Comparison of ENCODE assay signal across 19 mouse cellular contexts in the genomic region with DNA sequence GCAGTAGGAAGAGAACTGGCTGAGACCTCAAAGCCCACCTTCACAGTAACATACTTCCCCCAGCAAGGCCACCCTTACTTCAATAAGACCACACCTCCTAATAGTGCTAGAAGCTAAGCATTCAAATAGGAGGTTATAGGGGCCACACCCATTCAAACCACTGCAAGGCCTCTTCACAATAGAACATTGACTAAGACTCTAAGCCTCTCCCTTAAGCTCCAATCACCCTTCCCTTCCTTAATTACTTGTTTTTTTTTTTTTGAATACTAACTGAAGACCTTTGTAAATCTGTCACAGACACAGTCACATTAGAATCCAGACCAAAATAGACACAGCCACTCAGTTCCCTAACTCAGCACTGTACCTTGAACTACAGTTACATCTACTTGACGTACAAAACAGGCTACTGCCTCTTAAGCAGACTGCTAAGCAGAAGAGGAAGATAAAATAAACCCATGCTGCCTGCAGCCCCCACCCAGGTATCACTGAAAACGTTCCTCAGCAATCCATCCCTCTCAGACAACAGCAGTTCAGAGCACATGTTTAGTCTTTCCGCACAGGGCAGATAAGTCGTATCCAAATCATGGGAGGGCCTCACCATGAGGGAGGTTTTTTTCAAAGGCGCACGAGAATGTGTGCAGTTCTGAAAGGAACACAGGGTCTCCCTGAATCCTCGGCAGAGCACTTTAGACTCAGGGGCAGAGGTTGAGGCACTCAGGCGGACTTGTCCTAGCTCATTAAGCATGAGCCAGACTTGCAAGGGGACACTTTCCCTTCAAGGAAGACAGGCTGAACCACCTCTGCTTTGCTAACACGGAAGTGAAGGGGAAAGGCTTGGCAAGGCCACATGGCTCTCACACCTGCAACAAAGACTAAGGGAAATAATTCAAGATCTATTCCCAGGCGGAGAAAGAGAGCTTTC.
DNase-seq lines count a peak whose midpoint lies in the region; ATAC-seq lines count a peak whose summit lies in the region.
"Had no signal": no experiment of that assay in that cellular context is flagged by ENCODE, and none has a peak within 500 bp of the region (broad histone marks: within the 10 kb centered on the region; RNA-seq: fewer than 3 reads in every experiment).

No protein-coding gene starts in this region.

- no peaks in the 10 kb centered on the region for H3K36me3 ChIP-seq in heart, embryonic 10.5 days
- H3K36me3 ChIP-seq in hindbrain, embryonic 12.5 days, result no peaks in the 10 kb centered on the region
- H3K36me3 ChIP-seq: embryonic facial prominence, embryonic 12.5 days; limb, embryonic 13.5 days; liver, embryonic 15.5 days; midbrain, embryonic 13.5 days had no signal

- 45% methylated on average over 10 of the region's 10 CpGs for WGBS in heart, embryonic 10.5 days
- WGBS in hindbrain, embryonic 12.5 days, result 63% methylated on average over 10 of the region's 10 CpGs

- no peaks in the 10 kb centered on the region for H3K9me3 ChIP-seq in heart, embryonic 10.5 days
- no peaks in the 10 kb centered on the region for H3K9me3 ChIP-seq in hindbrain, embryonic 12.5 days (replicated peaks)
- H3K9me3 ChIP-seq: embryonic facial prominence, embryonic 12.5 days; limb, embryonic 13.5 days; liver, embryonic 15.5 days; midbrain, embryonic 13.5 days had no signal

- no peak overlapping the region for H3K4me3 ChIP-seq in heart, embryonic 10.5 days
- no peak overlapping the region for H3K4me3 ChIP-seq in hindbrain, embryonic 12.5 days
- H3K4me3 ChIP-seq: embryonic facial prominence, embryonic 12.5 days; left cerebral cortex, adult 2 months; limb, embryonic 13.5 days; liver, embryonic 15.5 days; midbrain, embryonic 13.5 days had no signal

- intact Hi-C loops in heart, postnatal 10 days (cut with DNase I), result no loop called here

- no peak overlapping the region for H3K9ac ChIP-seq in hindbrain, embryonic 12.5 days
- H3K9ac ChIP-seq: embryonic facial prominence, embryonic 12.5 days; limb, embryonic 13.5 days; liver, embryonic 15.5 days; midbrain, embryonic 13.5 days had no signal

- no peaks in the 10 kb centered on the region for H3K27me3 ChIP-seq in heart, embryonic 10.5 days (ENCODE audit: insufficient read depth, poor library complexity, severe bottlenecking)
- H3K27me3 ChIP-seq in hindbrain, embryonic 12.5 days, result no peaks in the 10 kb centered on the region
- H3K27me3 ChIP-seq: CH12.LX; embryonic facial prominence, embryonic 12.5 days; limb, embryonic 13.5 days; liver, embryonic 15.5 days; midbrain, embryonic 13.5 days had no signal

- no peak for DNase-seq in heart, embryonic 10.5 days (ENCODE audit: low spot score)
- DNase-seq in heart, postnatal 10 days, result no peak
- peak; percentile 64 for DNase-seq in ES-CJ7 (ENCODE audit: low read depth, low spot score)
- DNase-seq in kidney, adult 18-20 months, result peak; percentile 47
- DNase-seq in kidney, postnatal 14 days, result peak; percentile 57
- DNase-seq in ovary, postnatal 10 days (ENCODE audit: low spot score), result no peak
- DNase-seq in spleen, postnatal 10 days (ENCODE audit: low spot score in 2 of 2), result no peak
- DNase-seq: cerebellum, postnatal 36 days; lung, postnatal 4 days; right cerebral cortex, postnatal 25 days; thymus, postnatal 25 days had no signal

- H3K4me2 ChIP-seq in hindbrain, embryonic 12.5 days (replicated peaks), result no peak overlapping the region
- H3K4me2 ChIP-seq: embryonic facial prominence, embryonic 12.5 days; limb, embryonic 13.5 days; liver, embryonic 15.5 days; midbrain, embryonic 13.5 days had no signal

- H3K27ac ChIP-seq in heart, embryonic 10.5 days, result peak overlapping the region; percentile 5; the same call in 1 of the 2 replicates
- H3K27ac ChIP-seq in hindbrain, embryonic 12.5 days, result no peak overlapping the region
- H3K27ac ChIP-seq: embryonic facial prominence, embryonic 12.5 days; left cerebral cortex, adult 2 months; limb, embryonic 13.5 days; liver, embryonic 15.5 days; midbrain, embryonic 13.5 days had no signal

- ATAC-seq in hindbrain, embryonic 12.5 days (ENCODE audit: low FRiP score), result no peak
- ATAC-seq: hindbrain, embryonic 16.5 days; midbrain, embryonic 13.5 days had no signal

- H3K4me1 ChIP-seq in heart, embryonic 10.5 days, result peaks cover 25% of the 10 kb centered on the region
- H3K4me1 ChIP-seq in hindbrain, embryonic 12.5 days, result peaks cover 6% of the 10 kb centered on the region; the same call in 1 of the 2 replicates
- H3K4me1 ChIP-seq: embryonic facial prominence, embryonic 12.5 days; liver, embryonic 15.5 days; midbrain, embryonic 13.5 days had no signal

Comparison
In these comparisons a context has a peak if more than half of its experiments do, and no peak if none do; other contexts are left out.
1. DNase-seq: peak in ES-CJ7 (single experiment), kidney, adult 18-20 months (single experiment) and kidney, postnatal 14 days (single experiment); none in heart, embryonic 10.5 days (single experiment), heart, postnatal 10 days (0 of 2), ovary, postnatal 10 days (single experiment) and spleen, postnatal 10 days (0 of 2).